Mouse (Mus musculus): Measurements from ENCODE around the gene Nudt9.
"Not testable (repeated sequence)": the region's sequence is repeated elsewhere in the genome, so short reads cannot be mapped to it uniquely, and the experiment has no call there.

Gene Nudt9

GRCm38 (mm10) chr5:104046256-104047199, at the start of gene Nudt9:
Nudt9 (plus strand) TSS chr5:104046306.
- DNase-seq (ENCODE audit: low spot score) = peak; percentile 98

DNA sequence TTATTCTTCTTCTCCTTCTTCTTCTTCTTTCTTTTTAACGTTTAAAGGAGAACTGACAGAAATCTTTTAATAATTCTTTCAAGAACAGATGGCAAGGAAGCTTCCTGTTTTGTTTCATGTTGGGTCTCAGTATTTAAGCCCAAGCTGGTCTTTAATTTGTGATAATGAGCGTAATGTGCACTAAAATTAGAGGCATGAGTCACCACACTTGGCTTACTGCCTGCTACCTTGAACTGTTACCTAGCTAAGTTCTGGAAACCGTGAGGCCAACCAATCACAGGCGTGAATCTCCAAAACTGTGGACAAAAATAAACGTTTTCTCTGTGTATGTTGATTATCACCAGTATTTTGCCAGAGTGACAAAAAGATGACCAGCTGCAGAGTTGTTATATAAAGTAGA, 47.4 kb upstream of the Nudt9 start:
- DNase-seq (ENCODE audit: low spot score) = peak; percentile 34

- DNase-seq (ENCODE audit: low spot score) = peak; percentile 86
These were observed 46.4 kb upstream of the Nudt9 start for GRCm38 (mm10) chr5:103999738-104000137.

GRCm38 (mm10) chr5:104002549-104003255, 43.4 kb upstream of the Nudt9 start:
- DNase-seq (ENCODE audit: low spot score) = no peak

- no peak for DNase-seq (ENCODE audit: low spot score)
These were observed 42.7 kb upstream of the Nudt9 start for GRCm38 (mm10) chr5:104003256-104003931.

DNA sequence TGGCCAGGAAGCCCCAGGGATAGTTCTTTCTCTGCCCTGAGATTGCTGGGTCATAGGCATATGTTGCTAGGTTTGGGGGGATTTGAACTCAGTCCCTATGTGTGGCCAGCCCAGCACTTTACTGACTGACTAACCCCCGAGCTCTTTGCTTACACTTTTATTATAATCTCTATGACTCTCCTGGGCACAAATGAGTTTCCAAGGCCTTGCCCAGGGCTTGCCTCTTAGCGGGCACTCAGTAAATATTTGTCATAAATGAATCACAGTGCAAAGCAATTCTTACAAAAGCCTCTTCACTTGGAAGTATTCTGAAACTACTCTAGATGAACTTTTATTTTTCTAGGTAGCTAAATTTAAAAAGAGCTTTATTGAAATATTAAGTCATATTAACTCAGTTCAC, 42.2 kb upstream of the Nudt9 start:
- DNase-seq (ENCODE audit: low spot score) = no peak

GRCm38 (mm10) chr5:104006811-104007210, 39.3 kb upstream of the Nudt9 start:
- no peak for DNase-seq (ENCODE audit: low spot score)

DNA sequence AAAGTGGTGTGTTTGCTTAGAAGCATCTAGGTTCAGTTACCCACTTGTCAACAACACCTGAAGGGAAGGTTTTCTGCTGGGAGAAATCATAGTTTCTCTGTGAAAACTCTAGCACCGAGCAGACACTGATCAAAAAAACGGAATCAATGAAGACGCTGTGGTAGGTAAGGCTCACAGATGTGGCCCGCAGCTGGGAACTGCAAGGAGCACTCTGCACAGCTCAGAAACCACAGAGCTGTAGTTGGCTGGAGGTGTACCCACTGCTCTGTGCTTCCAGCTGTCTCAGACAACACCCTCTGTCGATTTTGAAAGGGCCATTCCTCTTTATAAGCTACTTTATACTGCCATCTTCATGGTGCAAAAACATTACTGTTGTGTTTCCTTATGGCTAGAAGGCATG, 38.3 kb upstream of the Nudt9 start:
- DNase-seq (ENCODE audit: low spot score) = no peak

- no peak for DNase-seq (ENCODE audit: low spot score)
These were observed 36.7 kb upstream of the Nudt9 start for GRCm38 (mm10) chr5:104009421-104009820.

GRCm38 (mm10) chr5:104010261-104010660, 35.8 kb upstream of the Nudt9 start:
- DNase-seq (ENCODE audit: low spot score) = no peak

DNA sequence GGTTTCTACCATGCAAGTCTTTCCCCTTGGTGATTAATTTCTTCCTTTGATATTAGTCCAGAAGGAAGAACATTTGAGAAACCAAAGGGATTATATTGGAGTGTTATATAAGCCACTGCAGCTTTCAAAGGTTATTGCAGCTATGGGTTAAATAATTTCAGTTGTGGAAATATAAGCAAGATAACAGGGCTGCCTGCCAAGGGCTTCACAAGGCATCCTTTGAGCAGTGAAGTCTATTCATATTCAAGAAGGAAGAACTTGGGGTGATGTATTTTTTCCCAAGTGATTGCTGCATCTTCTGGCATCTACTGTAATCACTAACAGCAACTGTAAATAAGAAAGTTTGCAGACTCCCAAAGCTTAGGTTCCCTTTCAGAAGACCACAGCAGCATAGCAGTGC, 34.7 kb upstream of the Nudt9 start:
- no peak for DNase-seq (ENCODE audit: low spot score)

- DNase-seq (ENCODE audit: low spot score) = peak; percentile 93
These were observed 24.3 kb upstream of the Nudt9 start, which contains the start of gene Hsd17b11 for GRCm38 (mm10) chr5:104021597-104022378. Hsd17b11 (minus strand) TSS chr5:104021919.

- no peak for DNase-seq (ENCODE audit: low spot score)
These were observed 23.5 kb upstream of the Nudt9 start for GRCm38 (mm10) chr5:104022558-104022957.

GRCm38 (mm10) chr5:104023289-104024020, 22.7 kb upstream of the Nudt9 start:
- no peak for DNase-seq (ENCODE audit: low spot score)

DNA sequence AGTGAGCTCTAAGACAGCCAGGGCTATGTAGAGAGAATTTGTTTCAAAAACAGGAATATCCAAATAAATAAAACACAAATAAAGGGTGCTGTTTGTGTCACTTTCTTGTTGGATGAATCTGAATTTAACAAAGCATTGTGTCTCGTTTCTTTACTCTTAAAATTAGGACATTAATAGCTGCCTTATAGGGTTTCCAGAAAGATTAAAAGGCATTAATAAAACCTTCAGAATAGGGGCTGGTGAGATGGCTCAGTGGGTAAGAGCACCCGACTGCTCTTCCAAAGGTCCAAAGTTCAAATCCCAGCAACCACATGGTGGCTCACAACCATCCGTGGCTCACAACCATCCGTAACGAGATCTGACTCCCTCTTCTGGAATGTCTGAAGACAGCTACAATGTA, 21.9 kb upstream of the Nudt9 start:
- DNase-seq (ENCODE audit: low spot score) = not testable (repeated sequence)

DNA sequence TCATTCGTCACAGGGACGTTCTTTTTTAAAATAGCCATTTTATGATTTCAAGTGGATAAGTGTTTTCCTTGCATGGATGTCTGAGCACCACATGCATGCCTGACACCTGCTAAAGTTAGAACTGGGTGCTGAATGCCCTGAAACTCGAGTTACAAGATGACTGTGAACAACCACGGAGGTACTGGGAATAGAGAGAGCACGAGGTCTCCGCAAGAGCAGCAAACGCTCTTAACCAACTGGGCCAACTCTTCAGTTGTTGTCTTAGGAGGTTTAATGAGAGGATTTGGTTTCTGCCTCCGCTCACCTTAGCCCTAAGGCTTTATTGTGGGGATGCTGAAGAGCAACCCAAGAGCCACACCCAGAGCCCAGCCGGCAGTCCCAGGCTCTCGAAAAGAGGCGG, 21.3 kb upstream of the Nudt9 start:
- no peak for DNase-seq (ENCODE audit: low spot score)

- no peak for DNase-seq (ENCODE audit: low spot score)
These were observed 20.8 kb upstream of the Nudt9 start for GRCm38 (mm10) chr5:104025245-104025854.

GRCm38 (mm10) chr5:104032434-104033097, 13.5 kb upstream of the Nudt9 start:
- no peak for DNase-seq (ENCODE audit: low spot score)

DNA sequence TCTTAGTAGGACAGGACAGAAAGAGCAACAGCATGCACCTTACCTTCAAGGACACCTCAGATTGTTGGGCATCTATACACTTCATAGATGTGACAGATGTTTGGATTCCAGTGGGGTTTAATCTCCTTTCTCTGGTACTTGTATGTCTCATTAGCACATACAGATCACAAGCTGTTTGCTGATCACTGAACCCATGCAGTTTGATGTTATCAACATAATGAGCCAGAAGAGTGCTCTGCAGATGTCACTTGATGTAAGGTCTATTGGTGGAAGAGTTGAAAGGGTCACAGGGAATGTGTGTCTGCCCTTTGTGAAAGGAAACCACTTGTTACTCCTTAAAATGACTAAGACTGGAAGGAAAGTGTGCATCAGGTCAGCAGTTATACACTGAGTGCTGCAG, 11.0 kb upstream of the Nudt9 start:
- DNase-seq (ENCODE audit: low spot score) = no peak

GRCm38 (mm10) chr5:104035824-104036223, 10.3 kb upstream of the Nudt9 start:
- no peak for DNase-seq (ENCODE audit: low spot score)

All from urinary bladder, postnatal 14 days (tissue).